Mouse (Mus musculus): Measurements from ENCODE around the gene Stat3.

Gene Stat3

GRCm38 (mm10) chr11:100894146-100894918 lies 45.0 kb downstream of the Stat3 start:
- peak in 1 of 2 experiments; percentile 32 for DNase-seq (ENCODE audit: inconsistent age in 2 of 2, low spot score in 1 of 2)

- DNase-seq (ENCODE audit: inconsistent age in 2 of 2, low spot score in 1 of 2) = peak; percentile 91 to 97
These were observed 45.9 kb downstream of the Stat3 start for GRCm38 (mm10) chr11:100893482-100893881.

GRCm38 (mm10) chr11:100892435-100892834 lies 46.9 kb downstream of the Stat3 start:
- peak; percentile 49 to 73 for DNase-seq (ENCODE audit: inconsistent age in 2 of 2, low spot score in 1 of 2)

GRCm38 (mm10) chr11:100891256-100892123 lies 47.9 kb downstream of the Stat3 start:
- DNase-seq (ENCODE audit: inconsistent age in 2 of 2, low spot score in 1 of 2) = peak in 1 of 2 experiments; percentile 33

- peak in 1 of 2 experiments; percentile 37 for DNase-seq (ENCODE audit: inconsistent age in 2 of 2, low spot score in 1 of 2)
These were observed 48.9 kb downstream of the Stat3 start for GRCm38 (mm10) chr11:100890481-100890880.

GRCm38 (mm10) chr11:100888348-100888820 lies 51.0 kb downstream of the Stat3 start:
- peak in 1 of 2 experiments; percentile 37 for DNase-seq (ENCODE audit: inconsistent age in 2 of 2, low spot score in 1 of 2)

GRCm38 (mm10) chr11:100887764-100888163 lies 51.6 kb downstream of the Stat3 start:
- peak; percentile 55 to 86 for DNase-seq (ENCODE audit: inconsistent age in 2 of 2, low spot score in 1 of 2)

GRCm38 (mm10) chr11:100887236-100887635 lies 52.1 kb downstream of the Stat3 start:
- peak in 1 of 2 experiments; percentile 81 for DNase-seq (ENCODE audit: inconsistent age in 2 of 2, low spot score in 1 of 2)

- peak in 1 of 2 experiments; percentile 37 for DNase-seq (ENCODE audit: inconsistent age in 2 of 2, low spot score in 1 of 2)
These were observed 53.1 kb downstream of the Stat3 start for GRCm38 (mm10) chr11:100886188-100886740.

- no peak for DNase-seq (ENCODE audit: inconsistent age in 2 of 2, low spot score in 1 of 2)
These were observed 53.9 kb downstream of the Stat3 start for GRCm38 (mm10) chr11:100885472-100885871.

GRCm38 (mm10) chr11:100883640-100884039 lies 55.7 kb downstream of the Stat3 start:
- DNase-seq (ENCODE audit: inconsistent age in 2 of 2, low spot score in 1 of 2) = no peak

GRCm38 (mm10) chr11:100879321-100880078 lies 59.8 kb downstream of the Stat3 start:
- no peak for DNase-seq (ENCODE audit: inconsistent age in 2 of 2, low spot score in 1 of 2)

GRCm38 (mm10) chr11:100875761-100876160 lies 63.6 kb downstream of the Stat3 start:
- no peak for DNase-seq (ENCODE audit: inconsistent age in 2 of 2, low spot score in 1 of 2)

GRCm38 (mm10) chr11:100870968-100871350 lies 68.4 kb downstream of the Stat3 start:
- DNase-seq (ENCODE audit: inconsistent age in 2 of 2, low spot score in 1 of 2) = no peak

GRCm38 (mm10) chr11:100870256-100870967 lies 68.9 kb downstream of the Stat3 start:
- DNase-seq (ENCODE audit: inconsistent age in 2 of 2, low spot score in 1 of 2) = peak in 1 of 2 experiments; percentile 89

- DNase-seq (ENCODE audit: inconsistent age in 2 of 2, low spot score in 1 of 2) = no peak
These were observed 73.7 kb downstream of the Stat3 start for GRCm38 (mm10) chr11:100865618-100866017.

GRCm38 (mm10) chr11:100863141-100863540 lies 76.2 kb downstream of the Stat3 start:
- no peak for DNase-seq (ENCODE audit: inconsistent age in 2 of 2, low spot score in 1 of 2)

- no peak for DNase-seq (ENCODE audit: inconsistent age in 2 of 2, low spot score in 1 of 2)
These were observed 77.5 kb downstream of the Stat3 start for GRCm38 (mm10) chr11:100861836-100862235.

GRCm38 (mm10) chr11:100861335-100861734 lies 78.0 kb downstream of the Stat3 start:
- DNase-seq (ENCODE audit: inconsistent age in 2 of 2, low spot score in 1 of 2) = no peak

Measured in adrenal gland, adult (tissue).